Mouse (Mus musculus): ENCODE measurements around the gene Gas2l3. TPM values are rescaled to one million over a fixed set of nuclear protein-coding genes. Genes with fewer than 3 reads are reported as not detected.

Gas2l3 gene
- 20.1 and 24.8 TPM in 2 replicates for total RNA-seq (2017)

DNA sequence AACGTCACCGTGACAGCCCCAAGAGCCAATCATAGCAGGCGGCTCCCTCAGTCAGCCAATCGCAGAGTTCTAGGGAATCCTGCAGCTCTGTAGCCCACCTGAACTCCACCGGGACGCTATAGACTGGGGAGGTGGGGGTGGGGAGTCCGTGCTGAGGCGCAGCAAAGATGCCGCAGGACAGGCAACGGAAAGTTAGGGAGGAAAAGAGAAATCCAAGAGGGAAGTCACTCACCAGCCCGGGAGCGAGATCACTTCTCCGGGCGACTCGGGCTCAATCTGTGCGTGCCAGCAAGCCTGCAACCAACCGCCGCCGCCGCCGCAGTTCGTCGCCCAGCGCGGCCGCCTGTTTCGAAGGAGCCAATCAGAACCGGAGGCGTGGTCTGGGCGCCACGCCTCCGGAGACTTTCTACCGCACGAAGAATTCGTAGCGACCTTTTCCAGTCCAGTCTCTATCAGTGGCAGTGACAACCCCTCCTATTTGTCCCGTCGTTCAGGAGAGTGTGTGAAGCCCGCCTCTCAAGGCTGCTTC lies at the start of gene Gas2l3:
TSS of gene Gas2l3 (minus strand) at position 345 of the 529 bp plus-strand sequence.
- ATAC-seq (replicated peaks in 1 of 2; ENCODE audit: insufficient read depth in 1 of 2, low FRiP score in 2 of 2, low TSS enrichment in 1 of 2, low read depth in 1 of 2, poor library complexity in 2 of 2, severe bottlenecking in 2 of 2), result peak; percentile 87 to 91

DNA sequence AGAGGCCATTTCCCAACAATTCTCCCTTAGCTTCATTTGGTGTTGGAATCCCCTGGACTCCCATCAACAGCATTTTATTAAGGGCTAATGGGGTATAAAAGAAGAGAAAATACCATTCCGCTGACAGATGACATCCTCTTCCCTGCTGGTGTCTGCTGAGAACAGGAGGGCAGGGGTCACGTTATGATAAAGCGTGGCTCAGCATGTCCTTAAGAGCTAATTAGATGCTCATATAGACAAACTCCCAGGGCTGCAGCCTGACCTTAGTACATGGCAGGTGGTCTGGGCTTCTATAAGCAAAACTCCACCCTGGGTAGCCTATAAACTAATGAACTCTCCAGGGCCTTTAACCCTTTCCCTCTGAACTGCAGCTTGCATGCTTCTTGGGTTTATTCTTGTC lies 47.6 kb upstream of the Gas2l3 start:
- no peak for ATAC-seq (replicated peaks in 1 of 2; ENCODE audit: insufficient read depth in 1 of 2, low FRiP score in 2 of 2, low TSS enrichment in 1 of 2, low read depth in 1 of 2, poor library complexity in 2 of 2, severe bottlenecking in 2 of 2)

DNA sequence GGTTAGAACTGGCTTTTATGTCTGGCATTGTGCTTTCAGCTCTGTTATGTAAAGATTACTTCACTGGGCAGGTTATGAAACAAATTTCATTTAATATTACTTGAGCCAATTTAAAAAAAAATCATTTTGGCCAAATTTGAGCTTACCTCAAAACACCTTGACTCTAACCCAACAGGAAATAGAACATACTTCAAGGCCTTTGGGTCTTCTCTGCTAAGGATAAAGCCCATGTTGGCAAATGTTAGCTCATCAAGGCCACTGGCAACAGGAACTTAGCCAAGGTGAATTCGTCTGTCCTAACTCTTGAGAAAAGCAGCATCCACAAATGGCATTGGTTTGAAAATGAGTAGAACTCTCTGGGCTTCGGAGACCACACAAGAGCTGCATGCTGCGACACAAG lies 46.5 kb upstream of the Gas2l3 start:
- no peak for ATAC-seq (replicated peaks in 1 of 2; ENCODE audit: insufficient read depth in 1 of 2, low FRiP score in 2 of 2, low TSS enrichment in 1 of 2, low read depth in 1 of 2, poor library complexity in 2 of 2, severe bottlenecking in 2 of 2)

DNA sequence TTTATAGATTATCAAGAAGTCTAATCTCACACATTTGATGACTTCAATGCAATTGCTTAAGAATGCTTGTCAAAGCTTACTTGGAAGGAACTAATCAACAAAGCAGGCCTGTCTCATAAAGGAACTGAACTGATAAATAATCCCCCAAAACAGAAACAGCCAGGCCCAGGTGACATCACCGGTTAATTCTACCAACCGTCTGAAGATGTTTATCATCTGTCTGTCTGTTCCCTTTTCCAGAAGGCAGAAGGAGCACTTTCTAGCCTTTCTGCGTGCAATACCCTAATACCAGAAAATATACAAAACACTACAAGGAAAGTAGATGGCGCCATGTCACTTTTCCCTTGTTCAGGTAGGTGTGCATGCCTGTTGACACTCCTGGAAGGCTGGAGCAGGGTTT lies 45.7 kb upstream of the Gas2l3 start:
- no peak for ATAC-seq (replicated peaks in 1 of 2; ENCODE audit: insufficient read depth in 1 of 2, low FRiP score in 2 of 2, low TSS enrichment in 1 of 2, low read depth in 1 of 2, poor library complexity in 2 of 2, severe bottlenecking in 2 of 2)

DNA sequence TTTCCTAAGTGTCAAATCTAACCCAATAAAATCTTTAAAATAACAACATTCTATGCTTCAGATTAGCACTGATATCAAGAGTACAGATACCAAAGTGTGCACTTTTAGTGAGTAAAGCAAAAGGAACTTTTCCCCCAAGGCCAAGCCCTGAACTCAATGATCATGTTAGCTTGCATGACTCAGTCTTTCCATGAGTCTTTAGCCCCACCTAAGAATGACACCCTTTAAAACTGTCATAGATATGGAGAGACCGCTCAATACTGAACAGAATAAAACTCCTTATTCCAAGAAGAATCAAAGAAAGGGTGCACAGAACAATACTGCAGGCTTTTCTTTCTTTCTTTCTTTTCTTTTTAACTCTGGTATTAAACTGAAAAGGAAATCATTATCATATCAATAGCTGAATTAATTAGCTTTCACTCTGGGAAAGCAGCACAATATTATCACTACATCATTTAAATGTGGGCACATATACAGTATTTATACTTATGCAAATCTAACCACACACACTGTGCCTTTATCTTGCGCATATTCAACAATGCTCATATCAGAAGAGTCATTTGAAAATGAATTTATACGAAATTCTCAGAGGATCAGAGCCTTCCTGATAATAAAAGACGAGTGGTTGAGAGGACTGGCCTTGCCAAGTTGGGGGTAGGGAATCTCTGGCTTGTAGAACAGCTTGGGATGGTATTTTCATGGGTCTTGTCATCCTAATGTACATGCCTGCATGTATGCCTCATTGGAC lies 43.4 kb upstream of the Gas2l3 start:
- ATAC-seq (replicated peaks in 1 of 2; ENCODE audit: insufficient read depth in 1 of 2, low FRiP score in 2 of 2, low TSS enrichment in 1 of 2, low read depth in 1 of 2, poor library complexity in 2 of 2, severe bottlenecking in 2 of 2), result no peak

DNA sequence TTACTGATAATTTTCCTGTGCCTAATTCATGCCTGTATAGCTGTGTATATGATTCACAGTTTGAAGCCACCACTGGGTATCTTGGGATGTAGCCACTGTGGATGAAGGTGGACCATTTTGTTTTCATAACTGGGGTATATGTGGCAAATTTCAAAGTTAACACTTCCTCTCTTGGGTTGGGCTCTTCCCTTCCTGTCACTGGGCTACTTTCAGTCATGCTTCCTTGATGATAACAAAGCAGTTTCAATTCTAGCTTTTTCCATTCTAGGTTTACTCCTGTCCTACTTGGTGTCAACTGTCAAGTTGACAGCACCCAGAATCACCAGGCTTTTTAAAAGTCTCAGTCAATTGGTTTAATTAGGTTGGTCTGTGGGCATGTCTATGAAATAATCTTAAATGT lies 41.1 kb upstream of the Gas2l3 start:
- peak; percentile 42 to 65; a peak in 3 of 4 replicates for ATAC-seq (replicated peaks in 1 of 2; ENCODE audit: insufficient read depth in 1 of 2, low FRiP score in 2 of 2, low TSS enrichment in 1 of 2, low read depth in 1 of 2, poor library complexity in 2 of 2, severe bottlenecking in 2 of 2)

DNA sequence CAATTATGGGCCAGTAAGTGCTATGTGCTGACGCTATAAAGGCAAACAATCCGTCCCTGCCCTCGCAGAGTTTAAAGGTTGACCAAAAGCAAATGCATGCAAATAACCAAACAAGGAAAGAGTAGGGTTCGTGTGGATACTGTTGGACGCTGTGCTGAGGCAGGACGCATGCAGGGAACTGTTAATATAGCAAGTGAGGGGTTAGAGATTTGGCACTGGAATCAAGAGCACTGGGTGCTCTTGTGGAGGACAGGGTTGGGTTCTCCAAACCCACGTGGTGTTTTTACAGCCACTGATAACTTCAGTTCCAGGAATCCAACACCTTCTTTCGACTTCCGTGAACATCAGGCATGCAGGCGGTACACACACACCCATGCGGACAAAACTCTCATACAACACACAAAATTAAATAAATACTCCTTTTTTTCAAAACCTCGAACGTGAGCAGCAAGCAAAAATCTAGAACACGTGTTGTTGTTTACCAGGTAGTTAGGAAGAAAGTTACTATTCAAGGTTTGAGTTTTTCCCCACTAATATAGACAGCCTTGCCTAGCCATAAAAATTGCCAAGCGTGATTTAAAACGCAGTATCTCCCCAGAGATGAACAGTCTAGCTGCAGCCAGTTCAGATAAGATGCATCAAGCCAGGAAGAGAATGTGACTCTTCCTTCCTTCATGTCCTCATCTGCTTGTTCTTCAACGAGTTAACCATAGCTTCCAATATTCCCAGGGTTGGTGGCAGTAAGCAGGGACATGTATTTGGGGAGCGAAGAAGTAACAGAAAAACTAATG lies 40.2 kb upstream of the Gas2l3 start:
- no peak for ATAC-seq (replicated peaks in 1 of 2; ENCODE audit: insufficient read depth in 1 of 2, low FRiP score in 2 of 2, low TSS enrichment in 1 of 2, low read depth in 1 of 2, poor library complexity in 2 of 2, severe bottlenecking in 2 of 2)

DNA sequence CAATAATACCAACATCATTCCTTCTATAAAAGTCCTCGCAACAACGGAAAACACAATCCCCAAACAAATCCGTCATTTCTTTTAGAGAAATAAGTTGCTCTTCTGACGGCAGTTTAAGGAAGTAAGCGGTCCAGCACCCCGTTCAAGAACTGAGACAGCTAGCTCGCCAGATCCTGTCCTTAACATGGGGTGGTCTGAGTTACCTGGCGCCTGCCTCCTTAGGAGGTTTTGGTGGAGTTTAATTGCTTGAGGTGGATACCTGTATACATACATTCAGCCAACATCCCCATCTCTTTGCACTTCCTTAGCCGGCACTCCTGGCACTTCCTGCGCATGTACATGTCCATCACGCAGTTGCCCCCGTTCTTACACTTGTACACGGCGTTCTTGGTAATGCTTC lies 39.3 kb upstream of the Gas2l3 start:
- ATAC-seq (replicated peaks in 1 of 2; ENCODE audit: insufficient read depth in 1 of 2, low FRiP score in 2 of 2, low TSS enrichment in 1 of 2, low read depth in 1 of 2, poor library complexity in 2 of 2, severe bottlenecking in 2 of 2), result no peak

DNA sequence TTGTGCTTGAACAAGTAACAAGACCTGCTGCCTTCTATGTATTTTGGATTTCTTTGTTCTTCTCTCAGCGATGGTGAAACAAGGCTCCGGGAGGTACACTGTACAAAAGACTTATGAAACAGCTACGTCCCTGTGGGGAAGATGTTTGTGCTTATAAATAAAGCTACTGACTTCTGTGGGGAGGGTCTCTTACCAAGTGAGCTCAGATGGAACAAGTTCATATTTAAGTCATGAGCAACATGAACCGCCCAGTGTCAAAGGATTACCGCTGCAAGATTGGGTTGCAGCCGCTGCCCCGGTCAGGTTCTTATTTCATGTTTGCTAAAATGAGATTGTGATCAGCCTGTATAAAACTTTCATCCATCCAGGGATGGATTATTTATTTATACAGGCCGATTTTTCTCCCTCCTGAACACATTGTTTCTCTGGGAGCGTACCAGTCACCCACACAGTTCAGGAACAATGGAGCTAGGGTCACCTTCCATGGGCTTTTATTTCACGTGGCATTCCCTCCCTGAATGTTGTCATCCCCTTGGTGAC lies 38.4 kb upstream of the Gas2l3 start:
- ATAC-seq (replicated peaks in 1 of 2; ENCODE audit: insufficient read depth in 1 of 2, low FRiP score in 2 of 2, low TSS enrichment in 1 of 2, low read depth in 1 of 2, poor library complexity in 2 of 2, severe bottlenecking in 2 of 2), result no peak

DNA sequence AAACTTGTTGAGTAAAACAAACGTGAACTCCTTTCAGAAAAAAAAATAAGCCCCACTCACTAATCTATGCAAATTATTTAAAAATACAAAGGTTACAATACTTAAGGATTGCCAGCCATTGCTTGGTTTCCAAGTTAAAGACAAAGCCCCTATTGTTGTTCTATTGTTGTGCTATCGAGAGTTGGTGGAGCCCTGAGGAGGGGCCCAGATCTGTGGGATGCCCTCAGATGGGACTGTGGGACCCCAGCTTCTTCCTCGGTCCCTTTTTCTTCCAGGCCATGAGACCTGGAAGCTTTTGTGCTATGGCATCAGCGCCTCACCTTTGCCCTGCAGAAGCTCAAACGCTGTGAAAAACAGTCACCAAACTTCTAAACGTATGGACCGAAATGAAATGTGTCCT lies 37.9 kb upstream of the Gas2l3 start:
- ATAC-seq (replicated peaks in 1 of 2; ENCODE audit: insufficient read depth in 1 of 2, low FRiP score in 2 of 2, low TSS enrichment in 1 of 2, low read depth in 1 of 2, poor library complexity in 2 of 2, severe bottlenecking in 2 of 2), result no peak

DNA sequence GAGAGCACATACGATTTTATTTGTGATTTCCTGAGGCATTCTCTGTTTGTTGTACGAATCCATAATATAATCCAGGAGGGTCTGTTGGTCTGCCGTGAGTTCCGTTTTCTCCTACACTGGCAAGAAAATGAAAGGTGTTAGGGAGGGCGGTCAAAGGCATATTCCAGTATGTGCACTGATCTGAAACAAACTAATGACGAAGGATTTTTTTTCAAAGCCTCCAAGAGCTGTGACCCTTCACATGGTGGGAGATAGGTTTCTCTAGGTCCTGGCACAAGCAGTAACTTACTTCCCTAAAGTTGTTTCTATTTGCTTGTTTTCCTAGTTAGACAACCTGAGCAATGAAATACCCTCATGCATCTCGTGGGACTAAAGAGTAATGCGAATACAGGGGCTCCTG lies 35.0 kb upstream of the Gas2l3 start:
- ATAC-seq (replicated peaks in 1 of 2; ENCODE audit: insufficient read depth in 1 of 2, low FRiP score in 2 of 2, low TSS enrichment in 1 of 2, low read depth in 1 of 2, poor library complexity in 2 of 2, severe bottlenecking in 2 of 2), result no peak

DNA sequence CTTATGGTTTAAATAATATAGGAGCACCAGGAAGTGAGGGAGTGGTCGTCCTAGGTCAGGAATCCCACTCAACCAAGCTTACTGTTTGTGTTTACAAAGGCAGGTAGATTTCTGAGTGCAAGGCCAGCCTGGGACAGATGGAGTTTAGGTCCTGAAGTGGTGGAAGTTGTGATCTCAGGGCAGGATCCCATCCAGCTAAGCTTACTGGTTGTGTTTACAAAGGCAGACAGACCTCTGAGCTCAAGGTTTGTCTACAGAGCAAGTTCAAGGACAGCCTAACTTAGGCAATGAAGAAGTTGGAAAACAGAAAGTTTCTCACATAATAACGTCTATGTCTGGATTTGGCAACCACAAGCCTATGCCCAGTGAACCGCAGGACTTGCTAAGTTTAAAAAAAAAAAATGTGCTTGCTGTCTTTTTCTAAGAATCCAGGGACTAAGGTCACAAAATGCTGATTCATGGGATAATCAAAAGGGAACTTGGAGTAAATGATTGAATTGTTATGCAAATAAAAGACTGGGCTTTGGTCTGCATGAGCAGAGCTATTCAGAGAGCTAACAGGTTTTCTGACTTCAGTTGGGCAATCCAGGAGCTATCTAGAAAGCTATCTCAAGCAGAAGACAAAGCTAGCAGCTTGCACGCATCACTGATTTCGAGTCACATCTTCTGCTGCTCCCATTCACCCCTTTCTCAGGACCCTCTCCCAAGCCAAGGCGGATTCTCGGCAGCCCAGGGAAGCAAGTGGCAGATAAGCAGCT lies 27.0 kb upstream of the Gas2l3 start:
- ATAC-seq (replicated peaks in 1 of 2; ENCODE audit: insufficient read depth in 1 of 2, low FRiP score in 2 of 2, low TSS enrichment in 1 of 2, low read depth in 1 of 2, poor library complexity in 2 of 2, severe bottlenecking in 2 of 2), result no peak

DNA sequence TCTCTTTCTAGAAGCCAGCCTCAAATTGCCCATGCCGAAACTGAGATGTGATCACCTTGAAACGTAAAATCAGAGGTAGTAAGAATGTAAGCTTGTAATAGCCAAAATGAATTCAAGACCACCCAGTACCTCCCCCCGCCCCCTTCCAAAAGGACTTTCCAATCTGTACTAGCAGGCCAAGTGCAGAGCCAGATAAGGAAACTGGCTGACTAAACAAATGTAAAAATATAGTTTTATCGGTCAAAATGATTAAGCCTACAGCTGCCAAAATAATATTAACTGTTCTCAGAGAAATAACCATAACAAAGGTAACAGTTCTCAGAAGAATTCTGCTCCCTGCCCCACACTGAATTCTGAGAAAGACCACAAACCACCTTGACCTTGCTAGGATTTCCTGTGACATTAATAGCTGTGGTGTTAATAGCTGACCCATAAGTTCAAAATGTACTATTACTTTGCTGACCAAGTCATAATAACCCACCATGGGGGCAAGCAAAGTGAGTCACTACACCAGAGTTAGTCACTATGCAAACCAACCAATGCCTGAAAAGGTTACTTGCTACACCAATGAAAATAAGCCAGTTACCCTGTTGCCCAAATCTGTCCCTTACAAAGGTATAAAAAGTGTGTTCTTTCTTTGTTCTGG lies 21.1 kb upstream of the Gas2l3 start:
- ATAC-seq (replicated peaks in 1 of 2; ENCODE audit: insufficient read depth in 1 of 2, low FRiP score in 2 of 2, low TSS enrichment in 1 of 2, low read depth in 1 of 2, poor library complexity in 2 of 2, severe bottlenecking in 2 of 2), result no peak

DNA sequence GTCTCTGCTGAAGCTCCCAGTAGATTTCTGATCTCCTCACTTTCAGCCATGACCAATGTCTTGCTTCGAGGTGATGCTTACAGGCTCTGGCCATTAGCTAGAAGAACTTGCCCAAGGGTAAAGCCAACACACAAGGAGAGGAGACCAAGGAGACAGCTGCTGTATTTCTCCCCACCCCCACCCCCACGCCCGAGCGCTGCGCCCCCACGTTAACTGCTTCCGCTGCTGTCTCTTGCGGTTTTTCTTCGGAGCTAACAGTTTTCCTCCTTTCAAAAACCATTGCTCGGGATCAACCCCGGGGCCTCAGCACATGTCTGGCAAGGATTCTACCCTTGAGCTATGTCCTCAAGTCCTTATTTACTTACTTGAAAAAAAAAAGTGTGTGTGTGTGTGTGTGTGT lies 19.1 kb upstream of the Gas2l3 start:
- ATAC-seq (replicated peaks in 1 of 2; ENCODE audit: insufficient read depth in 1 of 2, low FRiP score in 2 of 2, low TSS enrichment in 1 of 2, low read depth in 1 of 2, poor library complexity in 2 of 2, severe bottlenecking in 2 of 2), result no peak

DNA sequence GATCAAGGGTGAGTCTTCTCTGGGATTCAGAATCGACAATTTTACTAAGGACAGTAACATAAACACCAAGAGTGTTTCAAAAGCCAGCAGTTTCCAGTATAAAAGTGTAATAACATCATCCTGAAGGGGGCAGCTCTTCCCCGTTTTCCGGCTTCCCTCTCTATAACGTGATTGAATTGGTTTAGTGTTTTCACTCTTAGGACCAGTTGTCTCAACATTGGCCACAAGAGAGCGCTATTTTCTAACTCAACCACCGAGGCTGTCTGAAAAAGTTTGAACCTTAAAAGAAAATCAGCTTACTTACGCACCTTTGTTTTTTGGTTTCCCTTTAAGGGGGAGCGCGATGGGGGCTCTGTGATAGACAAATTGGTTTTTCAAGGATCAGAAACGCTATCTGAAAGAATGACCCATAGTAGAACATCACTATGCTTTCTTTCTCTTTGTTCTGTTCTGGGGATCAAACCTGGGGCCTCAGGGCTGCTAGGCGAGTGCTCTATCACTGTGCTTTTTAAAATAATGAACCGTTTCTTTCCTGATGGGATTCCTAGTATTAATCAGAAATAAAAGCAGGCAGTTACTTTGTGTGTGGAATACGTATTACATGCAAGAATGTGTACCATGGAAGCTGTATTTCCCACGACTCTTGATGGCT lies 18.2 kb upstream of the Gas2l3 start:
- ATAC-seq (replicated peaks in 1 of 2; ENCODE audit: insufficient read depth in 1 of 2, low FRiP score in 2 of 2, low TSS enrichment in 1 of 2, low read depth in 1 of 2, poor library complexity in 2 of 2, severe bottlenecking in 2 of 2), result peak; percentile 96

DNA sequence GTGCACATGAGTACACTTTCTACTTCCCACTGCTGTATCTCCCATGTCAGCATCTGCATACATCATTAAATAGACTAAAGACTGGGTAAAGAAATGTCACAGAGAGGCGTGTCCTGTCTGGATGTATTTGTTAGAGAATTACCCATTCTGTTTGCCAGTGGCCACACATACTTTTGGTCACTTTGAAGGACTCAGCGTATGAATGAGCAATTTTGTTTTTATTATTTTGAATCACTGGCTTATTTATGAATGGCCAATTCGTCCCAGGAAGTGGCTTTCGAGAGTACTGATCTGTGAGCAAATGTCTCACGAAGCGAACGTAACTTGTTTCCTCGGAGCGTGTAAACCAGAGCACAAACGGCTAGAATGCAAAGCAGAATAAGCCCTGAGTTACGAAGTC lies 17.2 kb upstream of the Gas2l3 start:
- ATAC-seq (replicated peaks in 1 of 2; ENCODE audit: insufficient read depth in 1 of 2, low FRiP score in 2 of 2, low TSS enrichment in 1 of 2, low read depth in 1 of 2, poor library complexity in 2 of 2, severe bottlenecking in 2 of 2), result no peak

DNA sequence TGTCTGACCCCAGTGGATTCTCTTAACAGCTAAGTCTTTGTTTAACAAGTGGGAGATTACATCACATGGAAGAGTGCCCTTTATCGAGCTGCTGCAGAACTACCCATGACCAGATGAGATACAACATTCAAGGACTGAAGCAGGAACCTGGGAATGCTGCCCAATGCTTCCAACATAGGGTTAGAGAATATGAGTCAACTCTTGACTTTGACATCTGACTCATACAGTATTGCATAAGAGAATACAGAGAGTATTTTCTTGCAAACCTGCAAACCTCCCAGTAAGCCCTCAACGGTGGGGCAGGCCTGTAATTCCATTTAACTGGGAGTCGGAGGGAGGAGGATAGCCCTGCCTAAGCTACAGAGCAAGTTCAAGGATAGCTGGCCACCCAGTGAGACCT lies 15.0 kb upstream of the Gas2l3 start:
- ATAC-seq (replicated peaks in 1 of 2; ENCODE audit: insufficient read depth in 1 of 2, low FRiP score in 2 of 2, low TSS enrichment in 1 of 2, low read depth in 1 of 2, poor library complexity in 2 of 2, severe bottlenecking in 2 of 2), result no peak
